Mouse (Mus musculus) frontal cortex, postnatal 10 days (tissue): ENCODE data around the gene Cs.

ENCODE experiments used
- DNase-seq, 2 experiments: peaks; one replicate each; pipeline ENCODE4 v3.0.0; 2022; ENCODE audit warnings: low spot score in 2 of 2, mixed read lengths in 1 of 2

Gene Cs

DNA sequence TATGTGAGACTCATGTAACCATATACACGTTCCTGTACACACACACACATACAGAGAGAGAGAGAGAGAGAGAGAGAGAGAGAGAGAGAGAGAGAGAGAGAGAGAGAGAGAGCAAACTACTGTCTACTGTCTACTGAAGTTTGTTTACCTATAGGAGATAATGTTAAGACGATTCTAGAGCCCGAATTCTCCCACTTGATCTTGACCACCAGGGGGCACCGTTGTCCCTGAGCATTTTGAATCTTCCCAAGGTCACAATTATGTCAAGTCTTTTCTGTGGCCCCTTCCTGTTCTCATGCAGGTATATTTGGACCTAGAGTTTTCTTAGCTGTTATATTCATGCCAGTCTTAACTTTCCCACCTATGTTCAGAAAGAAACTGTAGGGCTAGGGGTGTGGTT, 2.0 kb upstream of the Cs start:
- peak in 1 of 2 experiments; percentile 47 for DNase-seq

DNA sequence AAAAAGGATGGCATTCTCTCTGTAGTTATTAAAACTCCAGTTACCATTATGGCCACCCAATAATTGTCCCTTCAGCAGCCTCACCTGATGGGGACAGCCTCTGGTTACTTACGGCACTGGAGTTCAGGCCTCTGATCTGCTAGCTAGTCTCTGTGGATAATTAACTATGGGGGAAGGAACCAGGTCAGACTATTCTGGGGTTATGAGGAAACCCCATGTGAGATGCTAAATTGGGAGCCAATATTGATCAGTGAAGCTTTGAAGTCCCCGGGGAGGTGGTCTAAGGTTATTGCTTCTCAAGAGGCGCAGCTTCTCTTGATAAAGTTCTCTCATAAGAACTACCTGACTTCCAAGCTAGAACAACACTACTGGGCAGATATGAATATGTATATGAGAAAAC, 1.3 kb upstream of the Cs start:
- no peak for DNase-seq

DNA sequence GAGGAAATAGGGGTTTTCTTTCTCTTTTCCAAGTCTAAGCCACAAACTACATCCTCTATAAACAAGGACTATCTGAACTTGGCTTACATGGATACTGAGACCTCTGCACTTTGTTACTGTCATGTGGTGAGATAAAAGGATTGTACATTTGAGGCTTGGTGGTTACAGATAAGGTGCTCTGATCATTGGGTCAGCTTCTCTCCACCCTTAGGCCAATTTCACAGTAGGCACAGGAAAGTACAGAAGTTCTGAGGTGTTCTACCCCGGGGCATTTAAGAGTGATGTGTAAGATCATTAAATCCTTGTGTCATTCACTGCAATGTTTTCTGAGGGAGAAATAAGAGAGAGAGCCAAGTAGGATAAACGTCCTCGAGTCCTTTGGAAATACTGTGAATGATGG, 937 bp upstream of the Cs start:
- no peak for DNase-seq

- no peak for DNase-seq
Observed at GRCm38 (mm10) chr10:128338415-128338814, 881 bp downstream of the Cs start.

GRCm38 (mm10) chr10:128338948-128339347, 1.4 kb downstream of the Cs start:
- no peak for DNase-seq

- DNase-seq, result no peak
Observed at GRCm38 (mm10) chr10:128340257-128340656, 2.7 kb downstream of the Cs start.

DNA sequence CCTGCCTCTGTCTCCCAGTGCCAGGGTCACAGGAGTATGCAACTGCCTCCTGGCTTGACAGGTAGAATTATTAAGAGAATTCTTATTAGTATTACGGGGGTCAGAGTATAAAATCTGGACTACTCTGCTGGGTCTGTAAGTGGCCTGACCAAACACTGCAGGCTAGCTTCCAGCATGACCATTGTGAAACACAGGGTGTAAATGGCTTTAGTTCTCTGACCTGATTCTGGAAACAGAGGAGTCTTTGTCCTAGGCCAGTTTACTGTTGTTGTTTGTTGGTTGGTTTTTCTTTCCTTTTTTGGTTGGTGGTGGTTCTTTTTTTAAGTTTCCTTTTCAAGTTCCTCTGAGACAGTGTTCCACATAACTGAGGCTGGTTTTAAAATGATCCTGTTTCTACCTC, 5.9 kb downstream of the Cs start:
- no peak for DNase-seq

GRCm38 (mm10) chr10:128344568-128345275, 7.2 kb downstream of the Cs start:
- DNase-seq, result peak; percentile 39 to 53

- no peak for DNase-seq
Observed at GRCm38 (mm10) chr10:128347541-128347940, 10.0 kb downstream of the Cs start.

GRCm38 (mm10) chr10:128358796-128359195, 21.3 kb downstream of the Cs start:
- no peak for DNase-seq

GRCm38 (mm10) chr10:128359226-128359625, 21.7 kb downstream of the Cs start:
- DNase-seq, result no peak

DNA sequence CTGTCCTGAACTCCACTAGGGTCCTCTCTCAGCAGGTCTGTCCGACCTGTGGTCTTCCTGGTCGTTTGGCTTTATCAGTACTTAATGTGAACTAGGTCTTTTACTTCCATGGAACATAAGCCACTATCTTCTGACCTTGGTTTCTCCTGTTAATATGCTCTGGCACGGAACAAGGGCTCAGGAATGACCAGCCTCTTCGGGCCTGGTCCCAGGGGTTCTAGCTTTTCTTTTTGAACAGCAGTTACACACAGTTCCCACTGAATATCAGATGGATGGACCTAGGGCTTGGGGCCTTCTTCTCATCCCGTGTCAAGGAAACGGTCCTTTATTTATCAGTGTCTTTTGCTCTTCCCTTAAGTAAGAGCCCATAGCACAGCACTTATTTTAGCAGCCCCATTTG, 24.3 kb downstream of the Cs start:
- no peak for DNase-seq

- DNase-seq, result no peak
Observed at GRCm38 (mm10) chr10:128362568-128362967, 25.0 kb downstream of the Cs start.

GRCm38 (mm10) chr10:128367899-128368401, 30.4 kb downstream of the Cs start:
- DNase-seq, result no peak

GRCm38 (mm10) chr10:128368402-128369217, 31.1 kb downstream of the Cs start, which contains the start of gene Coq10a:
Gene Coq10a, minus strand, starts transcription at chr10:128368997.
- DNase-seq, result peak; percentile 90 to 92

DNA sequence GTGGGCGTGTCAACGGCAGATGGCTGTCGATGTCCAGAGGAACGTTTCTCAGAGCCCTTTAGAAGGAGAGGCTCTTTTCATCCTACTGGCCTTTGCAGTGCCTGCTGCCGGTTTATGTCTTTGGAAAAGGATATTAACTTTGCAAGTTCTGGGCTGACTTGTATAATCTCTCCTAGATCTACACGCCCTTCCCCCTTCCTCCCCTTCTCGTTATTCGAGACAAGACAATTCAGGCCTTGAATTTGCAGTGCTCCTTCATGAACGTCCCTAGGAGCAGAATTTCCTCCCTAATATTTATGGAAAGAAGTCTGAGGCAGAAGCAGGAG, 31.6 kb downstream of the Cs start:
- no peak for DNase-seq

- DNase-seq, result no peak
Observed at GRCm38 (mm10) chr10:128369599-128369998, 32.1 kb downstream of the Cs start.

DNA sequence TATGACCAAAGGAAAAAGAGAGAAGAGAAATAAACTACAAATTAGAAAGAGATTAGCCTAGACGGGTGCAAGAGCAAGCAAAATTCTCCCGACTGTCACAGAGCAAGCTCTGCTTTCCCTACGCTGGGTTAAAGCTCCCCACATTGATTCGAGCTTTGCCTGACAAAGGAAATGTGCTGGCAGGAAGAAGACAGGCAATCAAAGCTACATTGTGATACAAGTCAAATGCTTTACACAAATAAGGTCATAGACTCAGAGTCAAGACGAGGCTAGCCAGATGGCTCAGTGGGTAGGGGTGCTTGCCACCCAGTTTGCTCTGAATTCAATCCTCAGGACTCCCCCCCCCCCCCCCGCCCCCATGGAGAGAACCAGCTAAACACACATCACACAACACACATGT, 32.5 kb downstream of the Cs start:
- DNase-seq, result no peak

DNA sequence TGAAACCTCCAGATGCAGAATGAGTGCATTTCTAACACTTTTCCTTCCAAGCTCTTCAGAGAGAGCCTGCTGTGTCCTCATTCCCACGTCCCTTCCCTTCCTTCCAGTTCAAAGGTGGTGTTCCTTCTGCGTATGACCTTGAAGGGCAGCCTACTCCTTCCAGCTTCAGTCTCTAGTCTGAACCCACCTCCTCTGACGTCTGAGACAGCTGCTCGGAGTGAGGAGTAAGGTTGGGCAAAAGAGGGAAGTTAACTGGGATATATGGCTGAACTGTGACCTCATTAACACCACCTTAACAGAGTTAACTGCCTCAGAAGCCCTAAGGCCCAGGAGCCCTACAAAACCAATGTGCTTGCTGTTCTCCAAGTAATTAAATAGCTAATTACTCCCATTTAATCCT, 33.1 kb downstream of the Cs start:
- DNase-seq, result no peak

GRCm38 (mm10) chr10:128372142-128372541, 34.6 kb downstream of the Cs start:
- DNase-seq, result no peak

- DNase-seq, result no peak
Observed at GRCm38 (mm10) chr10:128372989-128373748, 35.6 kb downstream of the Cs start.

GRCm38 (mm10) chr10:128374393-128374792, 36.9 kb downstream of the Cs start:
- no peak for DNase-seq
